Mouse (Mus musculus) 3134 (cell line): ENCODE measurements around the gene Car10.
A peak's percentile ranks its signal among the peaks of the same experiment; 100 is the strongest.

ENCODE experiments used
- DNase-seq: peaks from one replicate; pipeline ENCODE4 v3.0.0-alpha.2; 2011; ENCODE audit warnings: low spot score; ENCODE audit not compliant: insufficient read length; ENCODE audit errors: extremely low read depth

Car10 gene

DNA sequence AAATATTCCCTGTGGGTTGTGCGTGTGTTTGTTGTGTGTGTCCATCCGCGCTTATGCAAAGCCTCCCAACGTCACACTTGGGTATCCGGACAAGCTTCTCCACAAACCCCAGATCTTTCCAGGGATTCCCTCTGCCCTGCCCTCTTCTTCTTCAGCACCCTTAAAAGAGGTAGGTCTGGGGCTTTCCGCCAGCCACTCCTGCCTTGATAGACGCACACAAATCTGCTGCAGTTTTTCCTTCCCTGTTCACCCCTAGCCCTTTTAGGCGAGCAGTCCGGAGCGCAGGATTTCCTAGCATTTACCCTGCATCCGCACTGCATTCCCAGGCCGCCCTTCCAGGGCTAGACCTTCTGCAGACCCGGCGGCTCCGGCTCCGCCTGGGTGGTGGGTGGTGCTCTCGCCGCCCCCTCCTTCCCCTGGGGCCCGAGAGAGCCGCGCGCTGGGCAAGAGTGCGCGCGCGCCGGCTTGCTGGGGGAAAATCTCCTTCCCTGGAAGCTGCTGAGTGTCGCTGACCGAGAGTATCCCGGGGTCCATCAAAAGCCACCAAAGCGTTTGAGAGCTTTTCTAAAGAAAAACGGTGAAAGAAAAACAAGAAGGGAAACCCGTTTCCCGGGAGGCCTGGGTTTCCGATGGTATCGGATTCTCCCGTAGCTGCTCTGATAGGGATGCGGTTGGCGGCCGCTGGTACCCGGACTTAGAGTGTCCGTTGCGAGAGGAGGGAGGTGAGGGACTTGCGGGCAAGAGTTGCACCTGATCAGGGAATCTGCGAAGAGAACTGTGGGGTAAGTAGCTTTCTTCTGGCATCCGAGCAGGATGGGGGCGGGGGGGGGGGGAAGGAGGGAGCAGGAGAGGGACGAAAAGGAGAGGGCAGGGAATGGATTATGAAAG lies at the start of gene Car10:
Gene Car10 (plus strand): TSS at position 88 of the 888 bp plus-strand sequence.
- DNase-seq, result no peak

DNA sequence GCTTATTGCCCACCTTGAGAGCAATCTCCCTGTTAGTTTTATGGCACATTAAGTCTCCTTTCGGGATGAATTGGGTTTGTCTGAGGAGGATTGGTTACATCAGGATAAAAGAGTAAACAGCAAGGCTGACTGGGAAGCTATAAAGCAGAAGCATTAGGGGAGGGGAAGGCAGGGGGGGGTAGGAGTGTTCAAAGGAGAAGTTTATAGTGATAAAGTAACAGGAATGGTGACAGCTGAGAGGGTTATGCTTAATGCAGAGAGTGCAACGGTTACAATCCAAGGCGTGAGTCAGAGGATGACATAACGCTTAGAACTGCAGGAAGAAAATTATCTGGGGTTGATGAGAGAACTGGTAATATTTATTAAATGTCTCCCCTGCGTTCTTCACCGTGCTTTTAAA lies 32.8 kb upstream of the Car10 start:
- DNase-seq, result no peak

DNA sequence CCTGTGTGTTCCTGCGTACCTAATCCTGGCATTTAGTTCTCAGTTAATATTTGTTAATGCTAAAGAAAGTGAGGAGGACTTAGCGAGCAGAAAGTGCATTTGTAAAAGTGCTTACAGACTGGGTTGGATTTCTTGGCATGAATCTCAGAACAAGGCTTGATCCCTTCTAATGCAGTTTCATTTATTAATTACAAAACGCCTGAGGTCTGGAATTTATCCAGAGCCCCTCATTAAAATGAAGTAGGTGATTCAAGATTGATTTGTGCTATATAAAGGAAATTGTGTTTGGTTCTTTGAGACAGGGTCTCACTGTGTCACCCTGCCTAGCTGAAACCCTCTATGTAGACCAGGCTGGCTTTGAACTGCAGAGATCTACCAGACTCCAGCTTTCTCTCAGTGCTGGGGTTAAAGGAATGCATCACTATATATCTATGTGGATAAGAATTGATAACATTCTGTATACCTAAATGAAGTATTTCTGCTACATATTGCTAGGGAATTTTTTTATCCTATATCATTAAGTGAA lies 32.1 kb upstream of the Car10 start:
- no peak for DNase-seq

DNA sequence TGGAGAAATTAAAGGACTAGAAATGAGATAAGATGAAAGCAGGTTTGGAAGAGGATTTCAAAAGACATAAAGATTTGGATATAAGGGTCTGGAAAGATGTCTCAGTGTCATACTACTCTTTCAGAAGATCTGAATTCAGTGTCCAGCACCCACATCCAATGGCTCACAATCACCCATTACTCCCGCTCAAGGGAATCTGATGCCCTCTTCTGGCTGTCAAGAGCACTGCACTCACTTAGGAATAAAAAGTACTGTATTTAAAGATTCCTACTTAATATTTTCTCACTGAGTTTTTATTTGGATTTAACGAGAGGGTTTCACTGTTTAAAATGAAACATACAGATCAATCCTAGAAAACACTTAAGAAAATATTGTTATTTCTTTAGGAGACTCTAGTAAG lies 2.2 kb upstream of the Car10 start:
- no peak for DNase-seq

DNA sequence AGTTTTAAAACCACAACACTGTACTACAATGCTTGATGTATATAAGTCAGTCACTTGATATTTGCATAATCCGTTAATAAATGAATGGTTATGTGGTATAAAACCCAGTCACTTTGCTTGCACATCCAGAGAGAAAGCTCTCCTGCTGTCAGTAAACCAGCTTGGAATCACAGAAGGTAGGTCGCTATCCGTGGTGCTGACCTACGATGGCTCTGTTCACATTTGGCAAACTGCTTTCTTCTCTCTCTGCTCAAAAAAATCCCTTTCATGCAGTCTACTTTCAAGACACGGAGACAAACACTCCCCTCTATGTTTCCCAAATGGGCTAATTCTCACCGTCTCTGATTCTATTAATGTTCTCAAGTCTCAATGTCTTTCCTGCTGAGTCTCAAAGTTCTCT lies 827 bp upstream of the Car10 start:
- no peak for DNase-seq

DNA sequence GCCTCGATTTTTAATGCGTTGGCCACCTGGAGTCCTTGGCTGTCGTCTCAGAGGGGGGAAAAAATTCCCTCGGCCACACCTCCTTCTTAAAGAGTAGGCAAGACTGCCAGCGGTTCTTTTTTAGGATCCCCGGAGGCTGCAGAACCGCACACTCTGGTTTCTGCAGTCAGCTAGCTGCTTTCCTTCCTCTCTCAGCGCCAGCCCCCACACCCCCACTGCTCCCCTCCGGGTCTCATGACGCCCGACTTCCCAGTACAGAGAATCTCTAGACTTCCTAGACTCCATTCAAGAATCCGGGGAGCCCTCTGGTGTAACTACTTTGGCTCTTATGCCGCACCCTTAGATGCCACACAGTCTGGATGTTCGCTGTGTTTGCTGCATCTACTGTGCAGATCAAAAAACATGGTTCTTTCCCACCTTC lies 387 bp upstream of the Car10 start:
- DNase-seq, result no peak

DNA sequence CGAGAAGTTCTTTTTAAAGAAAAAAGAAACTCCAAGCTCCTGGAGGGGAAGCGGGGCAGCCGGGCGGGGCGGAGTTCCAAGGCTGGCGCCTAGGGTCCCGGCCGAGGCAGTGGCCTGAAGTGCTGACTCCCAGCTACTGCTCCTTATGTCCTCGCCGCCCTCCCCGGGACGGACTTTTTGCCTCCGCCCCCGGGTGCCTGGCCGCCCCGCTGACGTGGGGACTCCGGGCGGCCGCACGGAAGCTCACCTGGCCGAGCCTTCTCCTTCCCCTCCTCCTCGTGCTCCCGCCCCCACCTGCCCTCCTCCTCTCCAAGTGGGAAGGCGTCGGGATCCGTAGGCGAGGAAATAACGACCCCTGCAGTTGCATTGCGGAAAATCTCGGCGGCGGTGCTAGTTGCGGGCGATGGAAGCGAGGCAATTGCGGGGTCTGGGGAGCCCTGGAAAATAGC lies 1.1 kb downstream of the Car10 start:
- DNase-seq, result peak; percentile 5

DNA sequence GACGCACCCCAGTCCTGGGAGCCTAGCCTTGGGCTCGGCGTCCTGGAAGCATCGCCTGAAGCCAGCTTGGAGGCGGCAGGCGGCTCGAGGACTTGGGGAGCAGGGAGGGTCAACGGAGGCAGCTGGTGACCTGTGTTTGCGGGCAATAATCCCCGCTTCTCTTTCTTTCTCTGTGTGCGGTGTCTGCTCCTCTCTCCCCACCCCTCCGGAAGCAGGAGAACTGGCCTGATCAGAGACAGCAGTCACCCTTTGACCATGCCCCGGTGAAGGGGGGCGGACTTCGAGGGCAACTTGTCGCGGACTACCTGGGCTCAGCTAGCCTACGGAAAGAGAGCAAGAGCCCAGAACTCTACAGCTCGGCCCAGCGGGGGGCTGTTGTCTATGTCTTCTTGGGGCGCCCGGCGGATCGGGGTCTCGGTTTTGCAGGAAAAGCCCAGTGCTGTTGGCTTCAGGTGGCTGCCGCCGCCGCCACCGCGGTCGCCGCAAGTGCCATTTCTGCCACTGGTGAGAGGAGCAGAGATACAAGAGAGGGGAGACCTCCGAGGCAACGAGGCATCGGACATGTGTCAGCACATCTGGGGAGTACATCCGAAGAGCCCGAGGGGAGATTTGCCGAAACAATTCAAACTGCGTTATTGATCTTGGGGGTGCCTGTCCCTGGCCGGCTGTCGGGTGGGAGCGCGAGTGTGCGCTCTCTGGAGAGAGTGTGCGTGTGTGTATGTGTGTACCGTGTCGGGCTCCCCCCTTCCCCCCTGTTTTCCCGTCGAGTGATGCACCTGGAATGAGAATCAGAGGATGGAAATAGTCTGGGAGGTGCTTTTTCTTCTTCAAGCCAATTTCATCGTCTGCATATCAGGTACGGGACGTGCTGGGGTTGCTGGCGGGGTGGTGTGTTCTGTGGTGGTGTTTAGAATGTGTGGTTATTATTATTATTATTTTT lies 1.9 kb downstream of the Car10 start:
- peak; percentile 6 for DNase-seq

DNA sequence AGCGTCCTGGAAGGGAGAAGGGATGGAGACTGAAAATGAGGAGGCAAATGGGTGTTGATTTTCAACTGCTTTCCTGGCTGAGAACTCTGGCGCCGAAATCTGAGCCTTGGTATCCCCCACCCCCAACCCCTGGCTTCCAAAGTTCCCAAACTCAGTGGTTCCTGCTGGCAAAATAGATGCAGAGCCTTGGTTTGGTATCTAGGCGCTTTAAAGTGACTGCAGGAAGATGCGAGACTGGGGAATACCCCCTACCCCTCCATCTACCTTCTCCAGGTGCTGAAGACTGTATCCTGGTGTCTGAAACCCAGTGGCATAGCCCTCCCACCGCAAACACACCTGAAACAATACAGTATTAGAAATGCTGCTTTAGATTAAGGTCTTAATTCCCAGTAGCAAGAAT lies 2.8 kb downstream of the Car10 start:
- no peak for DNase-seq

DNA sequence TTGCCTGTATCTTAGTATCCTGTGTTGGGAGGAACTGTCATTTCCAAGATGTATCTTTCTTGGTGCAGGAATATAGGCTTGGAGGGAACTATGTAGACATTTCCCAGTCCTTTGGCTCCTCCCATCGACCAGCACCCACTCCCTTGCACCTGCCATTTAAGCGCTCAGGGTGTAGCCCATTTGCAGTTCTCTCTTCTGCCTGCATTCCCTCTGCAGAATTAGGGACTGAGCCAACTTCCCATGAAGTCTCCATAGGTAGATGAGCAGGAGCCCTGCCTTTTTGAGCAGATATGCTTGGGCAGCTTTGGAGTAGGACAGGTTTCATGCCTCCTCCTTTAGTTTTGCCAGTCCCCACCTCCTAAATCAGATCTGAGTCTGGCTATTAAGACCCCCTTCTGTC lies 3.3 kb downstream of the Car10 start:
- DNase-seq, result no peak

DNA sequence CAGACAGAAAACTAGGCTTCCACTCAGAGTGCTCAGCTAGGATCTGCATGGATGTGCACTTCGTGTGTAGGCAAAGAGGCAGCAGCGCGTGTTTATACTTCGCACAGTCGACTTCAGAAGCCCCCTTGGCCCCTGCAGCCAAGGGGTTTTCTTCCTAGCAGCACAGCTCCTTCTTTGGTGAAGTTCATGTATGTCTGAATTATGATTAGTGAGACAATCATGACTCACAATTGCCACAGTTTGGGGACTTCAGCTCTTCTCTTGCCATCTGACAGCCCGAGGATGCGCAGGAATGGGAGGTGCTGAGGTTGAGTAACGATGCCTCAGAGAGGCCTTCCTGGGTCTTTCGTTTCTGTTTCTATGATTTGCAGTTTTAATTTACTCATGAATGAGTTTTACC lies 4.5 kb downstream of the Car10 start:
- no peak for DNase-seq

DNA sequence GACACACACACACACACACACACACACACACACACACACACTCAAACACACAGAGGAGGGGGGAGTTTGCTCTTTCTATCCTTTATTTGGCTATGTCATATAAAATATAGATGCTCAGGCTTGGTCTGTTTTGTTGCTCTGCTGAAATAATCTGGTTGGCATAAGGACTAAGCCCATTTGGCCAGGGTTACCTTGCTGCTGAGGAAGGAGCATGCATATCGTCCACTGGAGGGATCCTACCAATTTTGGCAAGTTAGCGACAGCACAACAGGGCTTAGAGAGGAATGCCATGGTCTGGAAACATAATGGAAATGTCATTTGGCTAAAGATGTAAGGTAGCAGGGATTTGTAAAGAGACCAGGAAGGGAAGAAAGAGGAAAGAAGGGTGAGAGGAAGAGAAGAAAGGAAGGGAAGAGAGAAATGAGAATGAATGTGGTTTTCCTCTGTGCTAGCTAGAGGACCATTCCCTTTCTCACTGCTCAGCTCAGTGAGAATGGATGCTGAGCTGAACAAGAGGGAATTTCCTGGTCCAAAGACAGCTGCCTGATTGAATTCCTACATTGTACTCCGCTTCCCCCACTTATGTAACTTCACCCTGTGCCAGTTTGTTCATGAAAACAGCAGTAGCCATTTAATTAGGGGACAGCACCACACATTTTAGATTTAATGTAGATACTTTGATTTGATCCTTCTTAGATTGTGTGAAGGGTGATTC lies 5.4 kb downstream of the Car10 start:
- no peak for DNase-seq

DNA sequence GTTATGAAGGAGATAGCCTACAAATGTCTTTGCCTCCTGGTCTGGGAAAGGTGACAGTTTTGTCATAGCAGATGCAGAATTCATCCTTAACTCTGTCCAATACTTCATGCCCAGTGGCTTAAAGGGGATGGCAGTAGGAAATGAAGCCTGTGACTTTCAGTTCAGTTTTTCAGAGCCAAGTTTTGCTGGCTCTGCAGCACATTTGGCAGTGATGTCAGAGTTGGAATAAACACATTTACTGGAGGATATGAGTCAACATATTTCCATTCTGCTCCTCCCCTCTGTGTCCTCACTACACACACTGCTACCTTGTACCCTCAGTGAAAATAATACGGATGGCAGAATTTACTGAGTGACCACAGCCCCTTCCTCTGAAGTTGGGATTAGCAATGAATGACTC lies 11.6 kb downstream of the Car10 start:
- peak; percentile 36 for DNase-seq

DNA sequence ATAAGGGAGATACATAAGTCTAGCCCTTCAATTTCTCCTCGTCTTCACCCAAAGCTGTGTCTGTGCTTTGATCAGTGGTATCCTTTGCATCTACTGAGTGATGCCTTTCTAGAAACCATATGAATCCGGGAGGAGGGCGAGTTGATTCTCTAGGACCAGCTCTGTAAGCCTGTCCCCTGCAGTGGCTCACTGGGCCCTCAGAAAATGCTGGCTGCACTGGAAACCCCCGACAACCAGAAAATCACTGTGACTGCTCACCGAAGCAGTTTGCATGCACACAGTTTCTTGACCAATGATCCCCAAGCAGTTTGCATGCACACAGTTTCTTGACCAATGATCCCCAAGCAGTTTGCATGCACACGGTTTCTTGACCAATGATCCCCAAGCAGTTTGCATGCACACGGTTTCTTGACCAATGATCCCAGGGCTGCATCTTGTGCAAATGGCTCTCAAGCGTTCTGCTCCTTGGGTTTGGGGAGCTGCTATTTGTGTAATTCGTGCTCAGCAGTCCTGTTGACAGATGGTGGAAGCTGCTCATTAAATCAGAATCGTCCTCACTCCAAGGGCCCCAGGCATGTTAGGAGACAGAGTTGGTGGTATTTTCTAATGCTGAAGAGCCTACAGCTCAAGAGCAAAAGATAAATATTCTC lies 23.1 kb downstream of the Car10 start:
- DNase-seq, result no peak

DNA sequence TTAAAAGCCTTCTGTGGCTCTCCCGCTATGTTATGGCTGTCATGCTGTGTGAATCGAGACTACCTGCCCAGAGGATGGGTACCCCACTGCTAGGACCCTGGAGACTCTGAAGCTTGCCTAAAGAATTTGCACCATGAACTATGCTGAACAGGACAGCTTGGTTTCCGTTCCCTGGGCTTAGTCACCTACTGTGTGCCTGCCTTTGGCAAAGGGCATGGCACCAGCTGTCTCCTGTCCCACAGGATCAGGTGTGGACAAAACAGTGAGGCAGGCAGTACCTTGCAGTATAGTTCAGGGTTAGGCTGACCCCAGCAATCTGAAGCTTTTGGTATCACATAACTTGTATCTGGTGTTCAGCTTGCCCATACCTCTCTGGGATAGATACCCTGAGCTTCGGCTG lies 25.9 kb downstream of the Car10 start:
- no peak for DNase-seq

DNA sequence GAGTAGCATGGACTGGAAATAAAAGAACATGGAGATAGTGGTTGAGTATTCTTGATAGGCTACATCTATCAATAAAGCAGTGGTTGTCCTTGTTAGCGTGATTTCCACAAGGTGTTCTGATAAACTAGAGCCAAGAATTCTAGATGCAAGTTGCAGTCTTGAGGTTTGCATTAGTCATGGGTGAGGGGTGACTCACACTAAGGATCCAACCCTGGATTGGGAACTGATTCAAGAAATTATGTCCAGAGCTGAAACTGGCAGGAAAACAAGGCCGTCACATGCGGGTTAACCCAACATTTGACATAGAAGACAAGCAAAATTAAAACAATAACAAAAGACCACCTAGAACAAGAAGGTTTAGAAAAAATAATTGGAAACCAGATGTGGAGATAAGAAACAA lies 28.6 kb downstream of the Car10 start:
- DNase-seq, result peak; percentile 22

DNA sequence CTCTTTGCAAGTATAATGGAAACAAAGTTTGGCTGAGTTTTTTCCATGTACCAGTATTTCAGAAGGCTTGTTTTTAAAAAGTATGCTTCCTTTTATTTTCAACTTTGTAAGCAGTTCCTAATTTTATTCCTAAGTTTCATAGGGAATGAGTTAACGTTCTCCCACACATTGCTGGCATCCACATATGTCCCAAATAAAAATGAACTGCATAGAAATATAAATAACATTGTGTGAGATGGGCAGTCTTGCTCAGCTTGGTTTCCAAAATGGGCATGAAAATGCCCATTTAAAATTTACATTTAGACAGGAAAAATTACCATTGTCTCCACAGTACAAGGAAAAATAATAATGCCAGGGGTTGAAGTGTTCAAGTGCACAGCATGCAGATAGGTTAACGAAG lies 30.7 kb downstream of the Car10 start:
- no peak for DNase-seq

DNA sequence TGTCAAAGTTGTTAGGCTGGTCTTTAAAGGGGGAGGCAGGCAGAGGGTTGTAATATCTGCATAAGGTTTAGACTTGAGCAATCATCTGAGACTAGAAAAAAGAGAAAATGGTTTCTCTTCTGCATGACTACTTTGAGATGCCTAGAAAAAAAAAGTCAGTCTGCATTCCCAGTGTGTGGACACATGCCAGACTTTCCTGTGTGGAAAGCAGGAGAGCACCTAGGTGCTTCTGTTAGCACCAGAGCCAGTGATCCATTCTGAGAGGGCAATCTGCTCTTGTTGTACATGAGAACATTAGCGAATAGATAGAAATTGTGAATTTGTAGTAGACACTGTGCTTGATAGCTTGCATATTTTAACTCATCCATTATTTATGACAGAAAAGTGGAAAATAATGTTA lies 40.0 kb downstream of the Car10 start:
- no peak for DNase-seq

DNA sequence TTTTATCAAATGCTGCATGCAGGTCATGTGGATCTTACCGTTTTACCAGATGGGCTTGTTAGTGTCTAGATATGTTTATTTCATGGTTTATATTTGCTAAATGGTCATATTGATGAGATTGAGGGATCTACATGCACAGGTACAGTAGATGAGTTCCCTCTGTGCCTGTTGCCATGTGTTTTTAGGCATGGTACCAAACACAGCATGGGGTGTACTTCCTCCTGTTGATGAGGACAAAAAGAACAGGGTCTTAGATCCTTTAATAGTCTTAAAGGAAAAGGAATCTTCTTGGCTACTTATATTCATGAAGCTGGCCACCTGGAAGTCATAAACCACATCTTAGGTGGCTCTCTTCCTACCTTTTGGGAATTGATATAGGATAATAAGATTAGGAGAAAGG lies 43.9 kb downstream of the Car10 start:
- DNase-seq, result no peak

DNA sequence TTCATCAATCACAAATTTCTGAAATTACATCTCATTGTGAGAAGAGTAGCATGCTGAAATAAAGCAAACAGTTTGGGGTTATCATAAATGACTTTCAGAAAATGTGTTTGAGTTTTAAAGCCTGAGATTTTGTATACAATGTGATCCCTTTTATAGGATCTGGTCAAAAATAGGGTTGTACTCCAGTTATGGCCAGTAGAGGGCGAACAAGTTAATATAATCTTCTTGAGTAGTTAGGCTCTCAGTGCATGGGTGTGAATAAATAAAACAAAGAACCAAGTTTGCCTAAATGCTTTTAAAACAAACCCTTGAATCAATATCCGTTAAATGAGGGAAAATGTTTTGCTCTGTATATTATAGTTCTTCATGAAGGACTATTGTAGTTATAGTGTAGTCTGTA lies 46.7 kb downstream of the Car10 start:
- DNase-seq, result no peak
